Mouse (Mus musculus) liver, adult 2 months (tissue): Measurements from ENCODE around the gene Mmp20. TPM values are rescaled to one million over a fixed set of nuclear protein-coding genes. Genes with fewer than 3 reads are reported as not detected.

Source experiments
- DNase-seq: peaks from one replicate; pipeline ENCODE4 v3.0.0-alpha.2; 2011; ENCODE audit warnings: low read depth, low spot score; ENCODE audit errors: extremely low read depth
- H3K27ac ChIP-seq: fragments of 200-500 bp; replicated peaks from 2 replicates; pipeline ENCODE4 v1.5.1; 2012; ENCODE audit warnings: low read depth, mild to moderate bottlenecking, control low read depth, inconsistent platforms, low read length; ENCODE audit not compliant: insufficient read depth
- H3K27me3 ChIP-seq: fragments of 200-500 bp; 2 replicates; pipeline ENCODE4 v1.6.1; 2012; ENCODE audit warnings: mild to moderate bottlenecking, moderate library complexity, low read length, inconsistent platforms; ENCODE audit not compliant: control insufficient read depth, insufficient read depth
- H3K36me3 ChIP-seq: fragments of 200-500 bp; 2 replicates; pipeline ENCODE4 v1.6.1; 2012; ENCODE audit warnings: low read length, inconsistent platforms; ENCODE audit not compliant: control insufficient read depth, insufficient read depth
- H3K4me1 ChIP-seq: fragments of 200-500 bp; 2 replicates; pipeline ENCODE4 v1.6.1; 2011; ENCODE audit warnings: low read length; ENCODE audit not compliant: control insufficient read depth, insufficient read depth
- H3K4me3 ChIP-seq: fragments of 200-500 bp; 2 replicates; pipeline ENCODE4 v1.5.1; 2011; ENCODE audit warnings: low read depth, mild to moderate bottlenecking, control low read depth, low read length, moderate library complexity; ENCODE audit not compliant: insufficient read depth
- H3K79me2 ChIP-seq: fragments of 200-500 bp; 2 replicates; pipeline ENCODE4 v1.6.1; 2012; ENCODE audit warnings: inconsistent platforms, mild to moderate bottlenecking, low read length, moderate library complexity; ENCODE audit not compliant: control insufficient read depth, insufficient read depth
- H3K9ac ChIP-seq: fragments of 200-500 bp; 2 replicates; pipeline ENCODE4 v1.6.1; 2012; ENCODE audit warnings: low read depth, mild to moderate bottlenecking, control low read depth, inconsistent platforms, low read length
- CTCF ChIP-seq: fragments of 200-500 bp; IDR thresholded peaks from 2 replicates; pipeline ENCODE4 v1.5.1; 2011; ENCODE audit warnings: low read depth, low read length, control low read depth
- POLR2A ChIP-seq: fragments of 200-500 bp; IDR thresholded peaks from 2 replicates; pipeline ENCODE4 v1.6.1; 2011; ENCODE audit warnings: low read length, control low read depth; ENCODE audit not compliant: insufficient read depth; ENCODE audit errors: extremely low read depth
- WGBS: fragments of 180-500 bp; shearing (Covaris S2); methylation state at CpG from one replicate; pipeline ENCODE4 v1.1.7; 2018; 5-methylcytosine and 5-hydroxymethylcytosine counted together
- polyA plus RNA-seq: library from polyadenylated mRNA; depleted of rRNA; stranded (reverse); fragments of >200 nt; gene quantifications from 2 replicates; pipeline ENCODE4 v1.2.3, GENCODE M21; 2012
- total RNA-seq: library from RNA; depleted of rRNA; stranded (reverse); fragments of >200 nt; gene quantifications from 2 replicates; pipeline ENCODE4 v1.2.3, GENCODE M21; 2014

Gene Mmp20
- total and polyA plus RNA-seq, 2 experiments = under 0.01 TPM; not detected in 1

GRCm38 (mm10) chr9:7682081-7682618, 54.1 kb downstream of the Mmp20 start:
- Histone ChIP-seq H3K9ac (no peak overlapping the region), H3K4me1 (no peaks in the 10 kb centered on the region), H3K4me3 (no peak overlapping the region), H3K27ac (no peak overlapping the region), H3K27me3 (no peaks in the 10 kb centered on the region), H3K79me2 (no peaks in the 10 kb centered on the region), H3K36me3 (no peaks in the 10 kb centered on the region)
- DNase-seq = no peak
- 77% methylated on average over 9 of the region's 9 CpGs for WGBS
- TF ChIP-seq CTCF (no peak), POLR2A (no peak)

- no peak overlapping the region for H3K27ac ChIP-seq
- H3K36me3 ChIP-seq = no peaks in the 10 kb centered on the region
- H3K9ac ChIP-seq = no peak overlapping the region
- no peak for DNase-seq
- TF ChIP-seq POLR2A = no peak
- TF ChIP-seq CTCF = no peak
- H3K4me3 ChIP-seq = no peak overlapping the region
- H3K27me3 ChIP-seq = no peaks in the 10 kb centered on the region
- 75% methylated on average over 2 of the region's 2 CpGs for WGBS
- no peaks in the 10 kb centered on the region for H3K79me2 ChIP-seq
- H3K4me1 ChIP-seq = no peaks in the 10 kb centered on the region
Observed at GRCm38 (mm10) chr9:7686024-7686423, 58.0 kb downstream of the Mmp20 start.

- TF ChIP-seq CTCF (no peak), POLR2A (no peak)
- no peak for DNase-seq
- Histone ChIP-seq H3K4me3 (no peak overlapping the region), H3K79me2 (no peaks in the 10 kb centered on the region), H3K9ac (no peak overlapping the region), H3K36me3 (no peaks in the 10 kb centered on the region), H3K27ac (no peak overlapping the region), H3K27me3 (no peaks in the 10 kb centered on the region), H3K4me1 (no peaks in the 10 kb centered on the region)
- 56% methylated on average over 6 of the region's 6 CpGs for WGBS
Observed at GRCm38 (mm10) chr9:7689799-7690198, 61.8 kb downstream of the Mmp20 start.

- H3K4me1 ChIP-seq = no peaks in the 10 kb centered on the region
- no peak within 1 kb of the TSS for H3K27ac ChIP-seq
- H3K9ac ChIP-seq = no peak within 1 kb of the TSS
- H3K4me3 ChIP-seq = no peak within 1 kb of the TSS
- no peaks in the 10 kb centered on the region for H3K27me3 ChIP-seq
- TF ChIP-seq POLR2A (no peak), CTCF (no peak)
- DNase-seq = no peak
- H3K79me2 ChIP-seq = no peaks in the 10 kb centered on the region
- WGBS = 56% methylated on average over 1 of the region's 1 CpGs
- no peaks in the 10 kb centered on the region for H3K36me3 ChIP-seq
Observed at GRCm38 (mm10) chr9:7691790-7692189, 63.8 kb downstream of the Mmp20 start, which contains the start of gene Mmp7. Gene Mmp7 (plus strand): TSS chr9:7692090.

GRCm38 (mm10) chr9:7693961-7694360, 65.9 kb downstream of the Mmp20 start:
- no peak for DNase-seq
- TF ChIP-seq CTCF (no peak), POLR2A (no peak)
- no peaks in the 10 kb centered on the region for H3K27me3 ChIP-seq
- no peak overlapping the region for H3K9ac ChIP-seq
- no peaks in the 10 kb centered on the region for H3K36me3 ChIP-seq
- no peak overlapping the region for H3K4me3 ChIP-seq
- 91% methylated on average over 3 of the region's 3 CpGs for WGBS
- H3K4me1 ChIP-seq = no peaks in the 10 kb centered on the region
- no peak overlapping the region for H3K27ac ChIP-seq
- no peaks in the 10 kb centered on the region for H3K79me2 ChIP-seq

GRCm38 (mm10) chr9:7695646-7696045, 67.6 kb downstream of the Mmp20 start:
- 87% methylated on average over 3 of the region's 3 CpGs for WGBS
- Histone ChIP-seq H3K36me3 (no peaks in the 10 kb centered on the region), H3K4me1 (no peaks in the 10 kb centered on the region)

More at GRCm38 (mm10) chr9:7695646-7696045, 67.6 kb downstream of the Mmp20 start:
- H3K79me2 ChIP-seq = no peaks in the 10 kb centered on the region
- DNase-seq = no peak
- H3K4me3 ChIP-seq = no peak overlapping the region
- H3K9ac ChIP-seq = no peak overlapping the region
- H3K27me3 ChIP-seq = no peaks in the 10 kb centered on the region
- TF ChIP-seq POLR2A (no peak), CTCF (no peak)
- H3K27ac ChIP-seq = no peak overlapping the region
